Mouse (Mus musculus): ENCODE measurements at regions not wholly inside any gene's neighbourhood (a gene's known extent, or its start where the extent isn't known, plus 50 kb on each side); places are given as distances from the start of the nearest gene placed in this dataset.

DNA sequence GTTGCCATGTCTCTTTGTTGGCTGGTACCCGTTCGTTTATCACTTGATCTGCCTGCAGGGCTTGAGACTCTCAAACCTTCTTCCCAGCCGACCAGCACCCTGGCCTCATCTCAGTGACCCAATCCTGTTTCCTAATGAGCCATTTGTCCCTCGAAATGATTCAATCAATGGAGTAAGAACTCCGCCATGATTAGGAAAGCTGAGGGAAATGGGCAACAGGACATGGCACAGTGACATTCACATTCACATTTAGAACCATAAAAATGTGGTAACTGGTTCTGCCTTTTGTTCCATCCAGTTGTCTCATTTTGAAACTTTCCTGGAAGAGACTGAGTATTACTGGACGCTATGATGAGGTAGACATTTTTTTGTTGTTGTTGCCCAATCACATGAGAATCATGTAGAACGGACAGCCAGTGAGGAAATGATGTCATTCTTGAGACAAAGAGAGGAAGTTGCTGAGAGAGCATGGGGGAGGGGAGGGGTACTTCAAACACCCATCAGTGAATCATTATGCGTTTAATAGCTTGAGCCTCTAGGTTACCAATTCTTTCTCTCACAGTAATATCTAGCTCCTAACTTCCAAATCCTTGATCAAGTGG, 114.5 kb downstream of the Hlx start:
- 53% methylated on average over 8 of the region's 8 CpGs for WGBS (ENCODE audit: insufficient replicate concordance)
- Histone ChIP-seq H3K27ac (no peak overlapping the region), H3K27me3 (ENCODE audit: control insufficient read depth, insufficient read depth, low read length) (no peaks in the 10 kb centered on the region), H3K4me2 (ENCODE audit: low read depth) (no peak overlapping the region), H3K4me1 (replicated peaks; ENCODE audit: control insufficient read depth in 2 of 2, insufficient read depth in 2 of 2, low read length in 1 of 2) (0 out of 4 replicates have a peak, but pooled peaks cover 0 to 2% of the 10 kb centered on the region in 2 experiments), H3K9me3 (ENCODE audit: control insufficient read depth, low read length) (no peaks in the 10 kb centered on the region), H3K36me3 (replicated peaks; ENCODE audit: control insufficient read depth, insufficient read depth, low read depth) (no peaks in the 10 kb centered on the region), H3K4me3 (ENCODE audit: insufficient read depth in 1 of 2, low read depth in 2 of 2, low read length in 2 of 2) (no peak overlapping the region), H3K9ac (replicated peaks) (no peak overlapping the region)
- TF ChIP-seq EP300 (IDR thresholded peaks at IDR 0.05; ENCODE audit: low read depth) (no peak), CTCF (IDR thresholded peaks at IDR 0.05; ENCODE audit: low read depth) (no peak)
- ATAC-seq (ENCODE audit: insufficient read depth), result no peak
- no peak for DNase-seq (ENCODE audit: low read depth in 3 of 3, low spot score in 3 of 3)

DNA sequence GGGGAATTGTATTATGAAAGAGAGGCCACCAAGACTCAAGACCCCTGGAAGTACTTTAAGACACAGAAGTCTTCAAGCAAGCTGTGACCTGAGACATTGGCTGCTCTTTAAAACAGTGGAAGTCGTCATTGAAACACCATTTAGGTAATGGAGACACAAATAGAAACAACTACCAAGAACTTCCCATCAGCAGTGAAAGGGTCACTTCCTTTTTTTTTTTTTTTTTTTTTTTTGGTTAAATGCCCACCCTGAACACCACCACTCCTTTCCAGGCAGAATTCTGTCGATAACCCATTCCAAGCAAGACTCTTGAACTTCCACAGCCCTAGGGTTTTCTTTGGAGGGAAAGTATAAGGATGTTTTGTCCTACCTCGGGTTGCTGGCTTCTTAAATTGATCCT, 116.4 kb downstream of the Hlx start:
- no peaks in the 10 kb centered on the region for H3K9me3 ChIP-seq (ENCODE audit: control insufficient read depth, low read length)
- H3K4me1 ChIP-seq (replicated peaks; ENCODE audit: control insufficient read depth in 2 of 2, insufficient read depth in 2 of 2, low read length in 1 of 2), result 0 out of 4 replicates have a peak, but pooled peaks cover 0 to under 1% of the 10 kb centered on the region in 2 experiments
- H3K4me2 ChIP-seq (ENCODE audit: low read depth), result no peak overlapping the region
- no peak for ATAC-seq (ENCODE audit: insufficient read depth)
- 20% methylated on average over 3 of the region's 3 CpGs for WGBS (ENCODE audit: insufficient replicate concordance)
- H3K27me3 ChIP-seq (ENCODE audit: control insufficient read depth, insufficient read depth, low read length), result no peaks in the 10 kb centered on the region
- DNase-seq (ENCODE audit: low read depth in 3 of 3, low spot score in 3 of 3), result no peak
- H3K27ac ChIP-seq, result no peak overlapping the region
- TF ChIP-seq CTCF (IDR thresholded peaks at IDR 0.05; ENCODE audit: low read depth) (no peak), EP300 (IDR thresholded peaks at IDR 0.05; ENCODE audit: low read depth) (no peak)
- no peak overlapping the region for H3K9ac ChIP-seq (replicated peaks)
- H3K36me3 ChIP-seq (replicated peaks; ENCODE audit: control insufficient read depth, insufficient read depth, low read depth), result no peaks in the 10 kb centered on the region
- no peak overlapping the region for H3K4me3 ChIP-seq (ENCODE audit: insufficient read depth in 1 of 2, low read depth in 2 of 2, low read length in 2 of 2)

DNA sequence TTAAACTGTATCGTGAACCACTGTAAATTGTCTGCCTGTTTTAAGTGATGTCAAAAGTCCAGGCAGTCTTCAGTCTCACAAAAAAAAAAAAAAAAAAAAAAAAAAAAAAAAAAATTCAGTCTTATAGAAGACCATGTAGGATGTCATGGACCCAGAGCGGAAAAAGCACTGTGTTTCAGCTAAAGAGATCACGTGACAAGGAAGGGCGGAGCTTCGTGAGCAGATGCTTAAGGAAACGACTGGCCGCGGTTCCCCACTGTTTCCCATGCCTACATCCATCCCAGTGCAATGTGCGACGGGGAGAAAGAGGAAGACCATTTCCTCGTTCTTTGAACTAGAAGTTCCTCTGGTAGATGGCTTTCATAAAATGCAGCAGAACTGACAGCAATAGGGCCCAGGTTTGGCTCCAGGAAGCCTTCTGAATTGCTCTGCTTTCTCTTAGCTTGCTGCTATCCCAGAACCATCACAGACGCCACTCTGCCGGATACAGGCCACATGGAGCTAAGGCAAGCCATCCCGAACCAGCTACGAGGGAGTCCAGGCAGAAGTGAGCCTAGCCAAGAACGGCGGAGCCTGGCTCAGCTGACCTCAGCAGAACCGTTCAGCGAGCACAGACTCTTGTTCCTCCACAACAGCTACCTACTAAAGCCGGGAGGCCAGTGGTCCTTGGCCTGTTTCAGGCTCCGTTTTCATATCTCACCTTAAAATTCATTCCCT, 117.6 kb downstream of the Hlx start:
- Histone ChIP-seq H3K36me3 (replicated peaks; ENCODE audit: control insufficient read depth, insufficient read depth, low read depth) (no peaks in the 10 kb centered on the region), H3K4me3 (ENCODE audit: insufficient read depth in 1 of 2, low read depth in 2 of 2, low read length in 2 of 2) (no peak overlapping the region), H3K9me3 (ENCODE audit: control insufficient read depth, low read length) (no peaks in the 10 kb centered on the region), H3K4me2 (ENCODE audit: low read depth) (peak overlapping the region; percentile 8; the same call in 1 of the 2 replicates), H3K9ac (replicated peaks) (no peak overlapping the region), H3K27me3 (ENCODE audit: control insufficient read depth, insufficient read depth, low read length) (no peaks in the 10 kb centered on the region), H3K27ac (no peak overlapping the region), H3K4me1 (replicated peaks; ENCODE audit: control insufficient read depth in 2 of 2, insufficient read depth in 2 of 2, low read length in 1 of 2) (no peaks in the 10 kb centered on the region)
- WGBS (ENCODE audit: insufficient replicate concordance), result 57% methylated on average over 21 of the region's 21 CpGs
- DNase-seq (ENCODE audit: low read depth in 3 of 3, low spot score in 3 of 3), result peak in 1 of 3 experiments; percentile 43
- ATAC-seq (ENCODE audit: insufficient read depth), result no peak
- no peak for TF ChIP-seq CTCF (IDR thresholded peaks at IDR 0.05; ENCODE audit: low read depth)
- TF ChIP-seq EP300 (IDR thresholded peaks at IDR 0.05; ENCODE audit: low read depth), result no peak

DNA sequence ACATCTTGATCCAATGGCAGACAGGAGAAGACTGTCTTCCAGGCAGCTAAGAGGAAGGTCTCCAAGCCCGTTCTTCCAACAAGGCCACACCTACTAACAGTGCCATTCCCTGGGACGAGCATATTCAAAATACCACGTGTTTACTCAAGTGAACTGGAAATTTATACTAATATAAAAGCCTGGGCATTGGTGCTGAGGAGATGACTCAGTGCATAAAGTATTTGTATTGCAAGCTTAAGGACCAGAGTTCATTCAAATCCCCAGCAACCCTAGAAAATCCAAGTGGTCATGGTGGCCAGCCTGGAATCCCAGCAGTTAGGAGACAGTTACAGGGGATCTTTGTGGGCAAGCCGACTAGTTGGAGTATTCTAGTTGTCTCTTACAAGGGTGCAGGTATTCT, 119.5 kb downstream of the Hlx start:
- H3K27me3 ChIP-seq (ENCODE audit: control insufficient read depth, insufficient read depth, low read length), result no peaks in the 10 kb centered on the region
- no peak overlapping the region for H3K9ac ChIP-seq (replicated peaks)
- H3K4me3 ChIP-seq (ENCODE audit: insufficient read depth in 1 of 2, low read depth in 2 of 2, low read length in 2 of 2), result no peak overlapping the region
- H3K9me3 ChIP-seq (ENCODE audit: control insufficient read depth, low read length), result no peaks in the 10 kb centered on the region
- TF ChIP-seq EP300 (IDR thresholded peaks at IDR 0.05; ENCODE audit: low read depth), result no peak
- TF ChIP-seq CTCF (IDR thresholded peaks at IDR 0.05; ENCODE audit: low read depth), result no peak
- no peaks in the 10 kb centered on the region for H3K36me3 ChIP-seq (replicated peaks; ENCODE audit: control insufficient read depth, insufficient read depth, low read depth)
- H3K27ac ChIP-seq, result no peak overlapping the region
- no peaks in the 10 kb centered on the region for H3K4me1 ChIP-seq (replicated peaks; ENCODE audit: control insufficient read depth in 2 of 2, insufficient read depth in 2 of 2, low read length in 1 of 2)
- ATAC-seq (ENCODE audit: insufficient read depth) (no peak), DNase-seq (ENCODE audit: low read depth in 3 of 3, low spot score in 3 of 3) (no peak)
- WGBS (ENCODE audit: insufficient replicate concordance), result 58% methylated on average over 4 of the region's 4 CpGs
- H3K4me2 ChIP-seq (ENCODE audit: low read depth), result no peak overlapping the region

DNA sequence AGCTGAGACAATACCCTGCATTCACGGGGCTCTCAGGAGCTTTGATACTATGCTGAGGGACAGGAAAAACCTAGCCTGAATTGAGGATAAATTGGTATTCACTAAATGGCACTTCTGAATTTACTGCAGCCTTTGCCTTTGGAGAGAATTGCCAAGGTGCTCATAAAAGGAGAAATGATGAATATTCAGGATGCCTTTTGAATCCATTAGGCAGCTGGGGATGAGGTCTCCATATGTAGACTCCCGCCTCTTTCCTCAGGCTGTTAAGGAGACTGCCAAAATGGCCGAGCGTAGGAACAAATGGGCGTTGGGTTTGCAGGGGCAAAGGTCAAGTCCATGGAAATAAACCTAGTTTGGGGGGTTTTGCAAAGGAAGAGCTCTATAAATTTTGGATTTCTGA, 123.5 kb downstream of the Hlx start:
- Histone ChIP-seq H3K4me1 (replicated peaks; ENCODE audit: control insufficient read depth in 2 of 2, insufficient read depth in 2 of 2, low read length in 1 of 2) (no peaks in the 10 kb centered on the region), H3K9me3 (ENCODE audit: control insufficient read depth, low read length) (no peaks in the 10 kb centered on the region), H3K27ac (no peak overlapping the region), H3K4me2 (ENCODE audit: low read depth) (no peak overlapping the region), H3K36me3 (replicated peaks; ENCODE audit: control insufficient read depth, insufficient read depth, low read depth) (no peaks in the 10 kb centered on the region), H3K27me3 (ENCODE audit: control insufficient read depth, insufficient read depth, low read length) (no peaks in the 10 kb centered on the region), H3K9ac (replicated peaks) (no peak overlapping the region), H3K4me3 (ENCODE audit: insufficient read depth in 1 of 2, low read depth in 2 of 2, low read length in 2 of 2) (no peak overlapping the region)
- WGBS (ENCODE audit: insufficient replicate concordance), result 60% methylated on average over 5 of the region's 5 CpGs
- TF ChIP-seq EP300 (IDR thresholded peaks at IDR 0.05; ENCODE audit: low read depth), result no peak
- TF ChIP-seq CTCF (IDR thresholded peaks at IDR 0.05; ENCODE audit: low read depth), result no peak
- DNase-seq (ENCODE audit: low read depth in 3 of 3, low spot score in 3 of 3) (no peak), ATAC-seq (ENCODE audit: insufficient read depth) (no peak)

All from liver, embryonic 14.5 days (tissue).